Mouse (Mus musculus): Measurements from ENCODE around the gene Mlana. TPM values are rescaled to one million over a fixed set of nuclear protein-coding genes. Genes with fewer than 3 reads are reported as not detected.

The Mlana gene
- polyA plus RNA-seq, 1 experiment from 2014 or later: 0.26 TPM

GRCm38 (mm10) chr19:29658836-29659235 is 38.8 kb upstream of the Mlana start:
- Histone ChIP-seq H3K4me2 (no peak overlapping the region), H3K4me3 (ENCODE audit: low read depth, low read length) (no peak overlapping the region), H3K4me1 (ENCODE audit: control insufficient read depth, insufficient read depth, low read length) (no peaks in the 10 kb centered on the region), H3K36me3 (ENCODE audit: control insufficient read depth, insufficient read depth, low read length) (no peaks in the 10 kb centered on the region), H3K9me3 (ENCODE audit: control insufficient read depth, low read length) (no peaks in the 10 kb centered on the region), H3K27ac (ENCODE audit: low read depth, low read length) (no peak overlapping the region), H3K27me3 (ENCODE audit: control insufficient read depth, insufficient read depth, low read length) (no peaks in the 10 kb centered on the region), H3K9ac (ENCODE audit: low read length) (no peak overlapping the region)
- ATAC-seq (ENCODE audit: low FRiP score) (no peak), DNase-seq (ENCODE audit: low spot score, missing footprints) (no peak)
- WGBS: 92% methylated on average over 4 of the region's 4 CpGs

DNA sequence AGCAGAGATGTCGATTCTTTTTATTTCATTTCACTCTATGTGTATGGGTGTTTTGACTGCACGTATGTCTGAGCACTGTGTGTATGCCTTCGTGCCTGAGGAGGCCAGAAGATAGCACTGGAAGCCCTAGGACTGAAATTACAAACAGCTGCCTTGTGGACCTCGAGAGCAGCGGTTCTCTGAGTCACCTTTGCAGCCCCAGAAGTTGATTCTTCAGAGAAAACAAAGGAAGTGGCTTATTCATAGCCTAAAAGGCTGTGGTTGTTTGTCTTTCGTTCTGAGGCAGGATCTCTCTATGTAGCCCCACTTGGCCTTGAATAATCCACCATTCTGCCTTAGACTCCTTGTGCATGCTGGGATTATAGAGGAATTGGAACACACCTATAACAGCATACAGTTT is 37.9 kb upstream of the Mlana start:
- WGBS: 68% methylated on average over 6 of the region's 6 CpGs
- DNase-seq (ENCODE audit: low spot score, missing footprints): no peak
- Histone ChIP-seq H3K27me3 (ENCODE audit: control insufficient read depth, insufficient read depth, low read length) (no peaks in the 10 kb centered on the region), H3K27ac (ENCODE audit: low read depth, low read length) (no peak overlapping the region), H3K9ac (ENCODE audit: low read length) (no peak overlapping the region), H3K4me2 (no peak overlapping the region), H3K9me3 (ENCODE audit: control insufficient read depth, low read length) (no peaks in the 10 kb centered on the region), H3K36me3 (ENCODE audit: control insufficient read depth, insufficient read depth, low read length) (no peaks in the 10 kb centered on the region), H3K4me3 (ENCODE audit: low read depth, low read length) (no peak overlapping the region), H3K4me1 (ENCODE audit: control insufficient read depth, insufficient read depth, low read length) (no peaks in the 10 kb centered on the region)
- no peak for ATAC-seq (ENCODE audit: low FRiP score)

DNA sequence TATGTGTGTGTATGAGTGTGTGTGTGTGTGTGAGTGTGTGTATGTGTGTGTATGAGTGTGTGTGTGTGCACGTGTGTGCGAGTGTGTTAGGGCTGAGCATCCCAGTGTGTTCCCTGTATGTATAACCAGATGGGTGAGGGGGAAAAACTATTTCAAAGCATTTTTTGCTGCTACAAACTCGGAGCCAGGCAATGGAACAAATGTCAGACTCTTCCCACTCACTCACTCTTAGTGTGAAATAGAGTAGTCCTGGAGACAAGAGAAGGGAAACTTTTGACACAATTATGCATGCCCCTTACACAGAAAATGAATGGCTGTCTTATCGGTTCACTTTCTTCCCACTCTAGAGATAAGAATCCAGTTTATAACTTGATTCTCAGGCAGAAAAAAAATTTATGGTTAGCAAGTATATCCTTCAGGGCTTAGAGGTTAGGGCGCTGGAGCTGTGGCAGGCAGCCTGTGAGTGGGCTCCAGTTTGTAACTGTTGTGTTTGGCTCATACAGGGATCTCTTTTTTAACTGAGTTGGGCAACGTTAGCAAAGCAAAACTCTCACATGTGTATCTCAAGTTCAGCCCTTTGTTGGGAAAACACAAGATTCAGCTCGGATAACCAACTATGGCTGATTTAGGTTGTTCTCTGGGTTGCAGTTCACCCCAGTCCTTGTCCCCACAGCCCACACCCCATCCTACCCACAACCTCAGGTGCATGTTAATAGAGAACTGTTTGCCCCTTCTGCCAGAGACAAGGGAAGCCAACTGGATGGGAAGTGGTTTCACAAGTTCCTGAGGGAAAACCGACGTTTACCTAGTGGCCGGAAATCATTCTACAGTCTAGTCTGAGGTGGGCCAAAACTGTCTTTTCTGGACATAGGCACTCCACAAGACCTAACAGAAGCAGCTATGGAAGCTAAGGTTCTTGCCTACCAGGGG is 36.5 kb upstream of the Mlana start:
- Histone ChIP-seq H3K27ac (ENCODE audit: low read depth, low read length) (no peak overlapping the region), H3K9me3 (ENCODE audit: control insufficient read depth, low read length) (no peaks in the 10 kb centered on the region), H3K36me3 (ENCODE audit: control insufficient read depth, insufficient read depth, low read length) (no peaks in the 10 kb centered on the region), H3K27me3 (ENCODE audit: control insufficient read depth, insufficient read depth, low read length) (no peaks in the 10 kb centered on the region), H3K9ac (ENCODE audit: low read length) (no peak overlapping the region), H3K4me3 (ENCODE audit: low read depth, low read length) (no peak overlapping the region), H3K4me2 (no peak overlapping the region), H3K4me1 (ENCODE audit: control insufficient read depth, insufficient read depth, low read length) (no peaks in the 10 kb centered on the region)
- ATAC-seq (ENCODE audit: low FRiP score) (no peak), DNase-seq (ENCODE audit: low spot score, missing footprints) (no peak)
- 88% methylated on average over 10 of the region's 10 CpGs for WGBS

- H3K4me1 ChIP-seq (ENCODE audit: control insufficient read depth, insufficient read depth, low read length): no peaks in the 10 kb centered on the region
- H3K9ac ChIP-seq (ENCODE audit: low read length): no peak overlapping the region
- no peak overlapping the region for H3K4me2 ChIP-seq
- ATAC-seq (ENCODE audit: low FRiP score) (no peak), DNase-seq (ENCODE audit: low spot score, missing footprints) (no peak)
- H3K27ac ChIP-seq (ENCODE audit: low read depth, low read length): no peak overlapping the region
- whole genome bisulfite sequencing: 82% methylated on average over 6 of the region's 6 CpGs
- no peak overlapping the region for H3K4me3 ChIP-seq (ENCODE audit: low read depth, low read length)
- H3K27me3 ChIP-seq (ENCODE audit: control insufficient read depth, insufficient read depth, low read length): no peaks in the 10 kb centered on the region
- H3K9me3 ChIP-seq (ENCODE audit: control insufficient read depth, low read length): no peaks in the 10 kb centered on the region
- H3K36me3 ChIP-seq (ENCODE audit: control insufficient read depth, insufficient read depth, low read length): no peaks in the 10 kb centered on the region
Measured at GRCm38 (mm10) chr19:29661974-29662580, 35.5 kb upstream of the Mlana start.

DNA sequence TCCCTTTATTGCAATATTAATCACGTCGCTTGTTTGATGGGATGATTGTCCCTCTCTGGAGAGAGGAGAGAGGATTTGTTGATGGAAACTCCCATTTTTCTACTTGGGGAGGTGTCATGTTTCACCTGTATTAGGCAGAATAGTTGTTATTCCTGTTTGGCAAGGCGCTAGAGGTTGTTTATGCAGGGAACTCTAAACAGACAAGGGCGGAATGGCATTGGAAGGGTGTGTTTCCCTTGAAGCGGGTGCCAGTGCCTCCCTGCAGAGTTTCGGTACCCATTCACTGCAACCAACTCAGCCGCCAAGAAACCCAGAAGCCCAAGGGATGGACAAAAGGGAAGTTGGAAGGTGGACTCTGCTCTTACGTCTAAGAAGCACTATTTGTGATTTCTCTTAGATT is 33.8 kb upstream of the Mlana start:
- WGBS: 75% methylated on average over 8 of the region's 8 CpGs
- ATAC-seq (ENCODE audit: low FRiP score) (no peak), DNase-seq (ENCODE audit: low spot score, missing footprints) (no peak)
- no peak overlapping the region for H3K4me2 ChIP-seq
- H3K36me3 ChIP-seq (ENCODE audit: control insufficient read depth, insufficient read depth, low read length): no peaks in the 10 kb centered on the region
- no peak overlapping the region for H3K27ac ChIP-seq (ENCODE audit: low read depth, low read length)
- no peaks in the 10 kb centered on the region for H3K27me3 ChIP-seq (ENCODE audit: control insufficient read depth, insufficient read depth, low read length)
- no peak overlapping the region for H3K4me3 ChIP-seq (ENCODE audit: low read depth, low read length)
- H3K9ac ChIP-seq (ENCODE audit: low read length): no peak overlapping the region
- H3K9me3 ChIP-seq (ENCODE audit: control insufficient read depth, low read length): no peaks in the 10 kb centered on the region
- no peaks in the 10 kb centered on the region for H3K4me1 ChIP-seq (ENCODE audit: control insufficient read depth, insufficient read depth, low read length)

- H3K4me3 ChIP-seq (ENCODE audit: low read depth, low read length): no peak overlapping the region
Measured at GRCm38 (mm10) chr19:29664934-29665333, 32.7 kb upstream of the Mlana start.

DNA sequence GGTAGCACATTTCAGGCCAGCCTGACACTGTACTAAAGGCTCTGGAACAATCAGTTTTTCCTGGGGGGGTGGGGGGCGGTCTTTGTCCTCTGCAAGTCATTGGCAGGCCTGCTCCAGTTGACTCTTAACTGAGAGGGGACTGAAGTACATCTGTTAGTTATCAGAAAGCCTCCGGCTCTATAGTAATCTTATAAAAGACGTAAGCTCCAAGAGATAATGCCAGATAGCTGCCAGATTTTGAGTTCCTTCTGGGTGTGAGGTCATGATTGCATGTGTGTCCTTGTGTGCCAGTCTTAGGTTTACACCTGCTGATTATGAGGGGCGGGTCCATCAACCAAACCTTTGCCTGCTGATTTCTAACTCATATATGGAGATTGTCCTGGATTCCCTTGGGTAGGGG is 31.5 kb upstream of the Mlana start:
- DNase-seq (ENCODE audit: low spot score, missing footprints) (no peak), ATAC-seq (ENCODE audit: low FRiP score) (no peak)
- no peak overlapping the region for H3K9ac ChIP-seq (ENCODE audit: low read length)
- no peak overlapping the region for H3K27ac ChIP-seq (ENCODE audit: low read depth, low read length)
- H3K36me3 ChIP-seq (ENCODE audit: control insufficient read depth, insufficient read depth, low read length): no peaks in the 10 kb centered on the region
- H3K4me3 ChIP-seq (ENCODE audit: low read depth, low read length): no peak overlapping the region
- H3K4me2 ChIP-seq: no peak overlapping the region
- H3K4me1 ChIP-seq (ENCODE audit: control insufficient read depth, insufficient read depth, low read length): no peaks in the 10 kb centered on the region
- no peaks in the 10 kb centered on the region for H3K27me3 ChIP-seq (ENCODE audit: control insufficient read depth, insufficient read depth, low read length)
- 92% methylated on average over 4 of the region's 4 CpGs for WGBS
- H3K9me3 ChIP-seq (ENCODE audit: control insufficient read depth, low read length): no peaks in the 10 kb centered on the region

More at GRCm38 (mm10) chr19:29664934-29665333, 32.7 kb upstream of the Mlana start:
- DNase-seq (ENCODE audit: low spot score, missing footprints) (no peak), ATAC-seq (ENCODE audit: low FRiP score) (no peak)
- no peaks in the 10 kb centered on the region for H3K9me3 ChIP-seq (ENCODE audit: control insufficient read depth, low read length)
- no peak overlapping the region for H3K9ac ChIP-seq (ENCODE audit: low read length)
- no peak overlapping the region for H3K4me2 ChIP-seq
- no peaks in the 10 kb centered on the region for H3K4me1 ChIP-seq (ENCODE audit: control insufficient read depth, insufficient read depth, low read length)
- no peak overlapping the region for H3K27ac ChIP-seq (ENCODE audit: low read depth, low read length)
- no peaks in the 10 kb centered on the region for H3K36me3 ChIP-seq (ENCODE audit: control insufficient read depth, insufficient read depth, low read length)
- H3K27me3 ChIP-seq (ENCODE audit: control insufficient read depth, insufficient read depth, low read length): no peaks in the 10 kb centered on the region
- WGBS: 84% methylated on average over 5 of the region's 5 CpGs

GRCm38 (mm10) chr19:29666965-29667594 is 30.5 kb upstream of the Mlana start:
- ATAC-seq (ENCODE audit: low FRiP score): no peak
- no peak overlapping the region for H3K9ac ChIP-seq (ENCODE audit: low read length)
- DNase-seq (ENCODE audit: low spot score, missing footprints): no peak
- H3K4me1 ChIP-seq (ENCODE audit: control insufficient read depth, insufficient read depth, low read length): no peaks in the 10 kb centered on the region
- H3K9me3 ChIP-seq (ENCODE audit: control insufficient read depth, low read length): no peaks in the 10 kb centered on the region
- H3K27ac ChIP-seq (ENCODE audit: low read depth, low read length): no peak overlapping the region
- no peaks in the 10 kb centered on the region for H3K27me3 ChIP-seq (ENCODE audit: control insufficient read depth, insufficient read depth, low read length)
- H3K36me3 ChIP-seq (ENCODE audit: control insufficient read depth, insufficient read depth, low read length): no peaks in the 10 kb centered on the region
- H3K4me3 ChIP-seq (ENCODE audit: low read depth, low read length): no peak overlapping the region
- 88% methylated on average over 5 of the region's 5 CpGs for WGBS
- H3K4me2 ChIP-seq: no peak overlapping the region

GRCm38 (mm10) chr19:29668135-29668534 is 29.5 kb upstream of the Mlana start:
- no peak overlapping the region for H3K9ac ChIP-seq (ENCODE audit: low read length)
- H3K27ac ChIP-seq (ENCODE audit: low read depth, low read length): no peak overlapping the region
- no peaks in the 10 kb centered on the region for H3K27me3 ChIP-seq (ENCODE audit: control insufficient read depth, insufficient read depth, low read length)
- 90% methylated on average over 7 of the region's 7 CpGs for WGBS
- H3K9me3 ChIP-seq (ENCODE audit: control insufficient read depth, low read length): no peaks in the 10 kb centered on the region
- ATAC-seq (ENCODE audit: low FRiP score): no peak
- H3K36me3 ChIP-seq (ENCODE audit: control insufficient read depth, insufficient read depth, low read length): no peaks in the 10 kb centered on the region
- no peak overlapping the region for H3K4me2 ChIP-seq
- DNase-seq (ENCODE audit: low spot score, missing footprints): no peak
- no peak overlapping the region for H3K4me3 ChIP-seq (ENCODE audit: low read depth, low read length)
- H3K4me1 ChIP-seq (ENCODE audit: control insufficient read depth, insufficient read depth, low read length): no peaks in the 10 kb centered on the region

All from midbrain, embryonic 11.5 days (tissue).